Mouse (Mus musculus) hindbrain, postnatal 0 days (tissue): ENCODE measurements at regions not wholly inside any gene's neighbourhood (a gene's known extent, or its start where the extent isn't known, plus 50 kb on each side); places are given as distances from the start of the nearest gene placed in this dataset.

Experiments used
- ATAC-seq: fragments of 200-750 bp; cut with Nextera tagmentation; 2 replicates; pipeline ENCODE4 v1.8.0; 2017; ENCODE audit warnings: mild to moderate bottlenecking, moderate TSS enrichment, moderate library complexity
- DNase-seq: peaks from one replicate; pipeline ENCODE4 v3.0.0-alpha.2; 2015; ENCODE audit warnings: low spot score
- H3K27ac ChIP-seq: fragments of 300-500 bp; sonication (generic); 2 replicates; pipeline ENCODE4 v1.5.1; 2014; ENCODE audit warnings: mild to moderate bottlenecking
- H3K27me3 ChIP-seq: fragments of 300-500 bp; sonication (generic); 2 replicates; pipeline ENCODE4 v1.6.1; 2014; ENCODE audit warnings: low read length, mixed read lengths; ENCODE audit not compliant: insufficient read depth
- H3K36me3 ChIP-seq: fragments of 300-500 bp; sonication (generic); 2 replicates; pipeline ENCODE4 v1.6.1; 2014; ENCODE audit warnings: low read length, mixed read lengths; ENCODE audit not compliant: insufficient read depth
- H3K4me1 ChIP-seq: fragments of 300-500 bp; sonication (generic); 2 replicates; pipeline ENCODE4 v1.6.1; 2014; ENCODE audit warnings: antibody characterized with exemption, low read length, mixed read lengths; ENCODE audit not compliant: insufficient read depth
- H3K4me2 ChIP-seq: fragments of 300-500 bp; sonication (generic); 2 replicates; pipeline ENCODE4 v1.6.1; 2014; ENCODE audit warnings: low read depth, mild to moderate bottlenecking, low read length, moderate library complexity, mixed read lengths
- H3K4me3 ChIP-seq: fragments of 300-500 bp; sonication (generic); 2 replicates; pipeline ENCODE4 v1.5.1; 2014; ENCODE audit warnings: low read length
- H3K9ac ChIP-seq: fragments of 300-500 bp; sonication (generic); replicated peaks from 2 replicates; pipeline ENCODE4 v1.6.1; 2014; ENCODE audit warnings: mild to moderate bottlenecking, low read length, moderate library complexity, mixed read lengths
- H3K9me3 ChIP-seq: fragments of 300-500 bp; sonication (generic); 2 replicates; pipeline ENCODE4 v1.6.1; 2016; ENCODE audit warnings: low read length, mixed read lengths
- CTCF ChIP-seq: IDR thresholded peaks from 2 replicates; pipeline ENCODE4 v1.5.1; 2016; ENCODE audit warnings: antibody characterized with exemption, control low read depth, low read depth
- WGBS: fragments of 180-500 bp; shearing (Covaris S2); extraction: QIAGEN DNeasy Blood & Tissue Kit; methylation state at CpG from one replicate; pipeline ENCODE4 v1.1.7; 2014; 5-methylcytosine and 5-hydroxymethylcytosine counted together

- no peaks in the 10 kb centered on the region for H3K9me3 ChIP-seq
- no peaks in the 10 kb centered on the region for H3K36me3 ChIP-seq
- no peak overlapping the region for H3K4me2 ChIP-seq
- H3K4me3 ChIP-seq = no peak overlapping the region
- H3K27me3 ChIP-seq = no peaks in the 10 kb centered on the region
- H3K27ac ChIP-seq = no peak overlapping the region
- WGBS = 76% methylated on average over 2 of the region's 2 CpGs
- no peak for TF ChIP-seq CTCF
- no peaks in the 10 kb centered on the region for H3K4me1 ChIP-seq
- H3K9ac ChIP-seq = no peak overlapping the region
- DNase-seq = no peak
- ATAC-seq = no peak
These were observed 237.3 kb upstream of the Atp2b1 start for GRCm38 (mm10) chr10:98676907-98677306.

GRCm38 (mm10) chr10:98678234-98678633 lies 236.0 kb upstream of the Atp2b1 start:
- ATAC-seq = no peak
- H3K9ac ChIP-seq = no peak overlapping the region
- no peak overlapping the region for H3K4me3 ChIP-seq
- H3K27me3 ChIP-seq = no peaks in the 10 kb centered on the region
- H3K36me3 ChIP-seq = no peaks in the 10 kb centered on the region
- no peak overlapping the region for H3K27ac ChIP-seq
- no peaks in the 10 kb centered on the region for H3K4me1 ChIP-seq
- TF ChIP-seq CTCF = no peak
- H3K9me3 ChIP-seq = no peaks in the 10 kb centered on the region
- 83% methylated on average over 4 of the region's 4 CpGs for WGBS
- no peak for DNase-seq
- H3K4me2 ChIP-seq = no peak overlapping the region

- Histone ChIP-seq H3K27ac (no peak overlapping the region), H3K4me3 (no peak overlapping the region), H3K4me2 (no peak overlapping the region), H3K9me3 (no peaks in the 10 kb centered on the region), H3K27me3 (no peaks in the 10 kb centered on the region), H3K4me1 (no peaks in the 10 kb centered on the region), H3K9ac (no peak overlapping the region), H3K36me3 (no peaks in the 10 kb centered on the region)
- no peak for TF ChIP-seq CTCF
- 85% methylated on average over 1 of the region's 1 CpGs for WGBS
- DNase-seq = no peak
- no peak for ATAC-seq
These were observed 231.8 kb upstream of the Atp2b1 start for GRCm38 (mm10) chr10:98682436-98682835.

- H3K27ac ChIP-seq = no peak overlapping the region
- WGBS = 42% methylated on average over 12 of the region's 12 CpGs
- TF ChIP-seq CTCF = no peak
- H3K27me3 ChIP-seq = no peaks in the 10 kb centered on the region
- H3K4me3 ChIP-seq = no peak overlapping the region
- H3K4me1 ChIP-seq = no peaks in the 10 kb centered on the region
- no peak overlapping the region for H3K9ac ChIP-seq
- H3K4me2 ChIP-seq = 0 out of 2 replicates have a peak overlapping the region, but pooled peaks have one; percentile 11
- no peaks in the 10 kb centered on the region for H3K9me3 ChIP-seq
- DNase-seq = no peak
- H3K36me3 ChIP-seq = no peaks in the 10 kb centered on the region
- ATAC-seq = no peak
These were observed 230.0 kb upstream of the Atp2b1 start for GRCm38 (mm10) chr10:98684195-98684594.

GRCm38 (mm10) chr10:98684707-98685106 lies 229.5 kb upstream of the Atp2b1 start:
- no peak overlapping the region for H3K4me3 ChIP-seq
- 74% methylated on average over 8 of the region's 8 CpGs for WGBS
- DNase-seq (no peak), ATAC-seq (no peak)
- H3K27me3 ChIP-seq = no peaks in the 10 kb centered on the region
- 0 out of 2 replicates have a peak overlapping the region, but pooled peaks have one; percentile 11 for H3K4me2 ChIP-seq
- no peak overlapping the region for H3K9ac ChIP-seq
- H3K4me1 ChIP-seq = no peaks in the 10 kb centered on the region
- no peaks in the 10 kb centered on the region for H3K36me3 ChIP-seq
- H3K27ac ChIP-seq = no peak overlapping the region
- TF ChIP-seq CTCF = no peak
- H3K9me3 ChIP-seq = no peaks in the 10 kb centered on the region

- Histone ChIP-seq H3K36me3 (no peaks in the 10 kb centered on the region), H3K4me1 (no peaks in the 10 kb centered on the region), H3K4me2 (no peak overlapping the region), H3K9ac (no peak overlapping the region), H3K9me3 (no peaks in the 10 kb centered on the region), H3K4me3 (no peak overlapping the region), H3K27ac (no peak overlapping the region), H3K27me3 (no peaks in the 10 kb centered on the region)
- ATAC-seq = no peak
- no peak for DNase-seq
- TF ChIP-seq CTCF = no peak
- WGBS = 72% methylated on average over 2 of the region's 2 CpGs
These were observed 228.5 kb upstream of the Atp2b1 start for GRCm38 (mm10) chr10:98685739-98686138.

GRCm38 (mm10) chr10:98686370-98686769 lies 227.8 kb upstream of the Atp2b1 start:
- no peak overlapping the region for H3K9ac ChIP-seq
- no peaks in the 10 kb centered on the region for H3K36me3 ChIP-seq
- H3K9me3 ChIP-seq = no peaks in the 10 kb centered on the region
- H3K4me2 ChIP-seq = no peak overlapping the region
- H3K4me3 ChIP-seq = no peak overlapping the region
- no peaks in the 10 kb centered on the region for H3K4me1 ChIP-seq
- ATAC-seq (no peak), DNase-seq (no peak)
- H3K27ac ChIP-seq = no peak overlapping the region
- no peaks in the 10 kb centered on the region for H3K27me3 ChIP-seq
- TF ChIP-seq CTCF = no peak
